Mouse (Mus musculus): ENCODE measurements around the gene Bzw2. TPM values are rescaled to one million over a fixed set of nuclear protein-coding genes. Genes with fewer than 3 reads are reported as not detected.
A peak's percentile ranks its signal among the peaks of the same experiment; 100 is the strongest.

Gene Bzw2
- polyA plus RNA-seq, 1 experiment from 2014 or later: 457 TPM

DNA sequence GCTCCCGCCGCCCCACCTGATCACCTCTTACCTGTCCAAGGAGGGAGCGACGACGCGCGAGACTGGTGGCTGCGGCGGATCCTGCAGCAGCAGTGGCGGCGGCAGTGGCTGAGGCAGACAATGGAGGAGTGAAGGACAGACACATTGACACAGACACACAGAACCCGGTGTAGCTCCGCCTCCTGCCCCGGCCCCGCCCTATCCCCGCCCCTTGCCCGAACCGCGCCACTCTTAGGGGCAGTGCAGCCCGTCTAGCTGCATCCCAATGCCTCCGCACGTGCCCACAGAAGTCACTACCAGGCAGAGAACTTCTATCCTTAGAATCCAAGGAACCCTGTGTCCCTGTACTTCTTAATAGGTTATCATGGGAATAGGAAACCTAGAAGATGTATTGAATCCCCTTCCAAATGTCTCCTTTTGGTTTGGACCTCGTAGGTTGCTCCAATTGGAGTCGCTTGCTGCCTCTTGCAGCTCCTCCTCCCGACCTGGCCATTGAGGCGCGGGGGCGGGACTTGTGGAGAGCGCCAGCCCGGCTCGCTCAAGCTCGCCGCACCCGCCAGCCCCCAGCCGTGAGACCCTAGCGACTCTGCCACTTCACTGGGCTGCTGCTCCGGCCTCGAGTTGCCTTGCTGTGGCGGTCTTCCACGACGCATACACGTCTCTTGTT is 1.1 kb downstream of the Bzw2 start, which contains the start of gene Ankmy2:
Gene Ankmy2 (plus strand): TSS at position 478 of the 667 bp plus-strand sequence.
- Histone ChIP-seq H3K36me3 (no peaks in the 10 kb centered on the region), H3K9ac (peak within 1 kb of the TSS; percentile 96), H3K27me3 (no peaks in the 10 kb centered on the region), H3K4me3 (peak within 1 kb of the TSS; percentile 95), H3K27ac (peak within 1 kb of the TSS; percentile 95), H3K9me3 (no peaks in the 10 kb centered on the region), H3K4me1 (replicated peaks) (peaks cover 38% of the 10 kb centered on the region), H3K4me2 (peak within 1 kb of the TSS; percentile 73)
- peak; percentile 98 for ATAC-seq (ENCODE audit: low FRiP score)
- WGBS: under 1% methylated on average over 42 of the region's 42 CpGs

DNA sequence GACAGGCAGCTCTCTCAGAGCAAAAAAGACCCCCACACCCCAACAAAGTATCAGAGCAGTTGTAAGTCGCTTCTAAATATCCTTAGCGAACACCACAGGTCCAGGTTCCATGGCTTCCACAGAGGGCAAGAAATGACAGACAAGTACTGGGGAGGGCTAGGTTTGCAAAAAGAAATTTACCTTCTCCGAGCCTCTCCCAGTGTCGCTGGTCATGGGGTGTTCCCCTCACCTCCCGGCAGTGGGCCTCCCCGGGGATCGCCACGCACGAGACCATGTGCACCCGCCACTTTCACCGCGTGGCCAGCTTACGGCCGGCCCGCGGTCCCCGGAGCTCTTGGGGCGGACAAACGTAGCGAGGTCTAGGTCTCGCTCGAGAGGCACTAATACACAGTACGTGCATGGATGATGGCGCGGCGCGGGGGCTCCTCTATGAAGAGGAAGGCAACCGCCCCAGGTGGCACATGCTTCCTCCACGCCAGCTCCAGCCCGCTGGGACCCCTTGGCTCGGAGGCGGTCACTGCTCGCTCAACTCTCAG is 1.7 kb downstream of the Bzw2 start:
- ATAC-seq (ENCODE audit: low FRiP score): peak; percentile 79
- H3K4me1 ChIP-seq (replicated peaks): peaks cover 38% of the 10 kb centered on the region
- peak overlapping the region; percentile 73 for H3K4me2 ChIP-seq
- H3K27me3 ChIP-seq: no peaks in the 10 kb centered on the region
- peak overlapping the region; percentile 95 for H3K4me3 ChIP-seq
- no peaks in the 10 kb centered on the region for H3K36me3 ChIP-seq
- peak overlapping the region; percentile 95 for H3K27ac ChIP-seq
- peak overlapping the region; percentile 96 for H3K9ac ChIP-seq
- WGBS: under 1% methylated on average over 33 of the region's 33 CpGs
- no peaks in the 10 kb centered on the region for H3K9me3 ChIP-seq

DNA sequence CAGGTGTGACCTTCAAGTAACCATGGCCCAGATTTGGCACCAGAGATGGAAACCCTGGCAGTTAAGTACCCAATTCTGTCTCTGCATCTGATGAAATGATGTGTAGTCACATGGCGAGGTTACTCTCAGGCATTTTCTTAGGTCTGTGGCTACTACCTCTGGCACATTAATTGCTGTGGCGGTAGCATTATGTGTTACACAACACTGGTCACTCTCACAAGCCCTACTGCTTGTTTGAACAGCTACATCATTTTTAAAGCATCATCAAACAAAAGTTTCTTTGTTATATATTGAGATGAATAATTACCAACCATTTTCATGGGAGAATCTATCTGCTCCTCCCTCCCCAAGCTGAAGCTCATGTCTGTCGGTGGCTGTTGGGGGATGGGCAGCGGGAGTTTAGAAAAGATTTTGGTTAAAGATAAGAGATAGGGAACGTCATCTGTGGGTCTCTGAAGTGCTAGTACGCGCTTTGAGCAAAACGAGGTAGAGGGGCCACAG is 2.7 kb downstream of the Bzw2 start:
- peaks cover 41% of the 10 kb centered on the region for H3K4me1 ChIP-seq (replicated peaks)
- H3K4me2 ChIP-seq: peak overlapping the region; percentile 73
- H3K27me3 ChIP-seq: no peaks in the 10 kb centered on the region
- no peak for ATAC-seq (ENCODE audit: low FRiP score)
- H3K27ac ChIP-seq: peak overlapping the region; percentile 95
- WGBS: 10% methylated on average over 8 of the region's 8 CpGs
- H3K9ac ChIP-seq: peak overlapping the region; percentile 96
- H3K36me3 ChIP-seq: no peaks in the 10 kb centered on the region
- no peaks in the 10 kb centered on the region for H3K9me3 ChIP-seq
- peak overlapping the region; percentile 95 for H3K4me3 ChIP-seq

- Histone ChIP-seq H3K27ac (no peak overlapping the region), H3K27me3 (no peaks in the 10 kb centered on the region), H3K4me2 (no peak overlapping the region), H3K4me1 (replicated peaks) (peaks cover 25% of the 10 kb centered on the region), H3K36me3 (0 out of 2 replicates have a peak, but pooled peaks cover 2% of the 10 kb centered on the region), H3K4me3 (no peak overlapping the region), H3K9ac (no peak overlapping the region), H3K9me3 (no peaks in the 10 kb centered on the region)
- WGBS: 92% methylated on average over 2 of the region's 2 CpGs
- ATAC-seq (ENCODE audit: low FRiP score): no peak
Observed at GRCm38 (mm10) chr12:36150737-36151136, 7.1 kb downstream of the Bzw2 start.

- Histone ChIP-seq H3K9ac (no peak overlapping the region), H3K9me3 (no peaks in the 10 kb centered on the region), H3K27ac (no peak overlapping the region), H3K4me1 (replicated peaks) (peaks cover 23% of the 10 kb centered on the region), H3K4me3 (no peak overlapping the region), H3K36me3 (0 out of 2 replicates have a peak, but pooled peaks cover 4% of the 10 kb centered on the region), H3K27me3 (no peaks in the 10 kb centered on the region), H3K4me2 (no peak overlapping the region)
- no peak for ATAC-seq (ENCODE audit: low FRiP score)
- 91% methylated on average over 2 of the region's 2 CpGs for whole genome bisulfite sequencing
Observed at GRCm38 (mm10) chr12:36150265-36150664, 7.6 kb downstream of the Bzw2 start.

- Histone ChIP-seq H3K4me3 (no peak overlapping the region), H3K27me3 (no peaks in the 10 kb centered on the region), H3K36me3 (0 out of 2 replicates have a peak, but pooled peaks cover 4% of the 10 kb centered on the region), H3K9me3 (no peaks in the 10 kb centered on the region), H3K9ac (no peak overlapping the region), H3K4me1 (replicated peaks) (peaks cover 3% of the 10 kb centered on the region; the same call in 1 of the 2 replicates), H3K4me2 (no peak overlapping the region), H3K27ac (no peak overlapping the region)
- 96% methylated on average over 3 of the region's 3 CpGs for WGBS
- ATAC-seq (ENCODE audit: low FRiP score): no peak
Observed at GRCm38 (mm10) chr12:36146230-36147011, 11.5 kb downstream of the Bzw2 start.

DNA sequence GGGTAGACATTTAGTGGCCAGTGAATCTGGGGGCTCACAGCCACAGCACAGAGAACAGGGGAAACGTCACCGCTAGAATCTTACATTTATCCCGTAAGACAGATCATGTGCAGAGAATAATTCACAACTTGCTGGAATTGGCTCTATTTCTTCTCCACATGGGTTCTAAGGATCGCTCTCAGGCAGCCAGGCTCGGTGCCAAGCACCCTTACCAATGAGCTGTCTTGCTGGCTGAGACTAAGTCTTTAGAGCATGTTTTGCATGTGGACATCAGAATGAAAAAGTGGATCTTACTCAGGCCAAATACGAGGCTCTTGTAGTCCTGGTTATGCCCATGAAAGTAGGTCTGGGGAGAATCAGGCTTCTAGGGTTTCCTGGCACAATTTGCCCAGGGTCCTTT is 17.5 kb downstream of the Bzw2 start:
- no peak for ATAC-seq (ENCODE audit: low FRiP score)
- H3K4me1 ChIP-seq (replicated peaks): no peaks in the 10 kb centered on the region
- H3K9ac ChIP-seq: no peak overlapping the region
- H3K9me3 ChIP-seq: no peaks in the 10 kb centered on the region
- no peak overlapping the region for H3K4me2 ChIP-seq
- H3K27me3 ChIP-seq: no peaks in the 10 kb centered on the region
- no peak overlapping the region for H3K4me3 ChIP-seq
- H3K36me3 ChIP-seq: peaks cover 14% of the 10 kb centered on the region
- WGBS: 90% methylated on average over 6 of the region's 6 CpGs
- no peak overlapping the region for H3K27ac ChIP-seq

GRCm38 (mm10) chr12:36137192-36137591 is 20.7 kb downstream of the Bzw2 start:
- Histone ChIP-seq H3K27ac (no peak overlapping the region), H3K4me1 (replicated peaks) (0 out of 2 replicates have a peak, but pooled peaks cover 5% of the 10 kb centered on the region), H3K27me3 (no peaks in the 10 kb centered on the region), H3K36me3 (peaks cover 36% of the 10 kb centered on the region), H3K9me3 (no peaks in the 10 kb centered on the region), H3K4me2 (no peak overlapping the region), H3K4me3 (no peak overlapping the region), H3K9ac (no peak overlapping the region)
- 94% methylated on average over 4 of the region's 4 CpGs for WGBS
- ATAC-seq (ENCODE audit: low FRiP score): no peak

- 98% methylated on average over 8 of the region's 8 CpGs for WGBS
- no peak overlapping the region for H3K4me2 ChIP-seq
- no peak overlapping the region for H3K9ac ChIP-seq
- peaks cover 42% of the 10 kb centered on the region for H3K36me3 ChIP-seq
- no peaks in the 10 kb centered on the region for H3K27me3 ChIP-seq
- H3K27ac ChIP-seq: no peak overlapping the region
- H3K4me3 ChIP-seq: no peak overlapping the region
- 0 out of 2 replicates have a peak, but pooled peaks cover 5% of the 10 kb centered on the region for H3K4me1 ChIP-seq (replicated peaks)
- no peaks in the 10 kb centered on the region for H3K9me3 ChIP-seq
- ATAC-seq (ENCODE audit: low FRiP score): no peak
Observed at GRCm38 (mm10) chr12:36136285-36136684, 21.6 kb downstream of the Bzw2 start.

- Histone ChIP-seq H3K27me3 (no peaks in the 10 kb centered on the region), H3K9me3 (no peaks in the 10 kb centered on the region), H3K9ac (no peak overlapping the region), H3K4me3 (no peak overlapping the region), H3K4me1 (replicated peaks) (0 out of 2 replicates have a peak, but pooled peaks cover 5% of the 10 kb centered on the region), H3K4me2 (no peak overlapping the region), H3K27ac (no peak overlapping the region), H3K36me3 (peaks cover 44% of the 10 kb centered on the region)
- ATAC-seq (ENCODE audit: low FRiP score): no peak
- 95% methylated on average over 3 of the region's 3 CpGs for WGBS
Observed at GRCm38 (mm10) chr12:36135409-36135808, 22.5 kb downstream of the Bzw2 start.

GRCm38 (mm10) chr12:36134111-36134510 is 23.8 kb downstream of the Bzw2 start:
- no peak overlapping the region for H3K27ac ChIP-seq
- H3K9ac ChIP-seq: no peak overlapping the region
- peaks cover 47% of the 10 kb centered on the region for H3K36me3 ChIP-seq
- no peak for ATAC-seq (ENCODE audit: low FRiP score)
- 95% methylated on average over 5 of the region's 5 CpGs for WGBS
- H3K4me2 ChIP-seq: no peak overlapping the region
- H3K4me1 ChIP-seq (replicated peaks): 0 out of 2 replicates have a peak, but pooled peaks cover 5% of the 10 kb centered on the region
- no peaks in the 10 kb centered on the region for H3K27me3 ChIP-seq
- no peaks in the 10 kb centered on the region for H3K9me3 ChIP-seq
- no peak overlapping the region for H3K4me3 ChIP-seq

DNA sequence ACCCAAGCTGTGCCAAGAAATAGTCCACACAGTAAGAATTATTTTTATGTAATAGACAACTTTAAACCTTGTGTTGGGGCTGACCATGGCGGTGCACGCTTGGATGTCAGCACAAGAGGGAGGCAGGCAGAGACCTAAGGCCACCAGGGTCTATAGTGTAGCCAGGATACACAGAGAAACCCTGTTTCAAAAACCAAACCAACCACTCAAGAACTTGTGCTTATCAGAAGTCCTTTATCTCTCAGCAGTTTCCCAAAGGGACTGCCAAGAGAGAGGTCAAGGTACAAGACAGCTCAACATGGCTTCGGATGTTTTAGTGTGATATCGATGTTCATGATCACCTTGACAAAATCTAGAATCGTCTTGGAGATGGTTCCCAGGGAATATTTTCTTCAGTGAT is 24.3 kb downstream of the Bzw2 start:
- H3K9me3 ChIP-seq: no peaks in the 10 kb centered on the region
- peaks cover 46% of the 10 kb centered on the region for H3K36me3 ChIP-seq
- H3K4me1 ChIP-seq (replicated peaks): 0 out of 2 replicates have a peak, but pooled peaks cover 5% of the 10 kb centered on the region
- no peaks in the 10 kb centered on the region for H3K27me3 ChIP-seq
- no peak overlapping the region for H3K27ac ChIP-seq
- WGBS: 97% methylated on average over 5 of the region's 5 CpGs
- ATAC-seq (ENCODE audit: low FRiP score): no peak
- no peak overlapping the region for H3K4me2 ChIP-seq
- H3K4me3 ChIP-seq: no peak overlapping the region
- H3K9ac ChIP-seq: no peak overlapping the region

All from hindbrain, embryonic 13.5 days (tissue).